Mouse (Mus musculus): Measurements from ENCODE around the gene Zmym2. TPM values are rescaled to one million over a fixed set of nuclear protein-coding genes. Genes with fewer than 3 reads are reported as not detected.
A peak's percentile ranks its signal among the peaks of the same experiment; 100 is the strongest.
"Not testable (repeated sequence)": the region's sequence is repeated elsewhere in the genome, so short reads cannot be mapped to it uniquely, and the experiment has no call there.

Gene Zmym2
- polyA plus RNA-seq, 1 experiment from 2014 or later, result 4.5 TPM

- ATAC-seq (no peak), DNase-seq (no peak)
- 6% methylated on average over 13 of the region's 13 CpGs for WGBS (ENCODE audit: insufficient replicate concordance)
- H3K27ac ChIP-seq (ENCODE audit: low read depth), result no peak overlapping the region
- H3K36me3 ChIP-seq (replicated peaks; ENCODE audit: insufficient read depth, low read length), result no peaks in the 10 kb centered on the region
- no peaks in the 10 kb centered on the region for H3K9me3 ChIP-seq (ENCODE audit: low read length)
- H3K9ac ChIP-seq (replicated peaks), result no peak overlapping the region
- H3K27me3 ChIP-seq (ENCODE audit: insufficient read depth, low read length), result peaks cover 22% of the 10 kb centered on the region
- peak overlapping the region; percentile 60 for H3K4me2 ChIP-seq (ENCODE audit: low read depth, low read length)
- peak overlapping the region; percentile 36 for H3K4me3 ChIP-seq (ENCODE audit: low read depth, low read length)
- TF ChIP-seq CTCF (IDR thresholded peaks at IDR 0.05; ENCODE audit: low read depth), result no peak
- no peak for TF ChIP-seq EP300 (IDR thresholded peaks at IDR 0.05; ENCODE audit: low read depth)
- H3K4me1 ChIP-seq (ENCODE audit: insufficient read depth), result no peaks in the 10 kb centered on the region
These were observed 21.8 kb upstream of the Zmym2 start for GRCm38 (mm10) chr14:56864641-56865040.

DNA sequence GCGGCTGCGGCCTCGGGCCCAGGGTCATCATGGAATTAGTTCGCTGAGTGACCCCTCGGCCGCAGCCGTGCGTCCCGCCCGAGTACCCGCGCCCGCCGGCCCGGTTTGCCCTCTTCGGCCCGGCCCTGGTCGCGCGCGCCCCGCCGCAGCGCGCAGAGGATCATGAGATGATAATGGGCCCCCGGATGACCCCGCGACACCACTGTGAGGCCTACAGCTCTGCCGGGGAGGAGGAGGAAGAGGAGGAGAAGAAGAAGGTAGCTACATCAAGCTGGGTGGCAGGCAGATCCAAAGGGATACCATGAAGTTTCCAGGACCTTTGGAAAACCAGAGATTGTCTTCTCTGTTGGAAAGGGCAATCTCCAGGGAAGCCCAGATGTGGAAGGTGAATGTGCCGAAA is 21.3 kb upstream of the Zmym2 start:
- H3K4me2 ChIP-seq (ENCODE audit: low read depth, low read length), result peak overlapping the region; percentile 60
- not testable (repeated sequence) for ATAC-seq; H3K27ac ChIP-seq (ENCODE audit: low read depth); H3K9ac ChIP-seq (replicated peaks); DNase-seq; H3K4me1 ChIP-seq (ENCODE audit: insufficient read depth); H3K36me3 ChIP-seq (replicated peaks; ENCODE audit: insufficient read depth, low read length); H3K9me3 ChIP-seq (ENCODE audit: low read length)
- peaks cover 22% of the 10 kb centered on the region for H3K27me3 ChIP-seq (ENCODE audit: insufficient read depth, low read length)
- H3K4me3 ChIP-seq (ENCODE audit: low read depth, low read length), result peak overlapping the region; percentile 36
- 7% methylated on average over 20 of the region's 30 CpGs for WGBS (ENCODE audit: insufficient replicate concordance)

- Histone ChIP-seq H3K4me1 (ENCODE audit: insufficient read depth) (no peaks in the 10 kb centered on the region), H3K36me3 (replicated peaks; ENCODE audit: insufficient read depth, low read length) (no peaks in the 10 kb centered on the region), H3K4me2 (ENCODE audit: low read depth, low read length) (no peak overlapping the region), H3K27me3 (ENCODE audit: insufficient read depth, low read length) (no peaks in the 10 kb centered on the region), H3K9ac (replicated peaks) (no peak overlapping the region), H3K27ac (ENCODE audit: low read depth) (no peak overlapping the region), H3K9me3 (ENCODE audit: low read length) (no peaks in the 10 kb centered on the region), H3K4me3 (ENCODE audit: low read depth, low read length) (no peak overlapping the region)
- no peak for TF ChIP-seq EP300 (IDR thresholded peaks at IDR 0.05; ENCODE audit: low read depth)
- TF ChIP-seq CTCF (IDR thresholded peaks at IDR 0.05; ENCODE audit: low read depth), result no peak
- WGBS (ENCODE audit: insufficient replicate concordance), result 84% methylated on average over 5 of the region's 5 CpGs
- ATAC-seq (no peak), DNase-seq (no peak)
These were observed 12.9 kb upstream of the Zmym2 start for GRCm38 (mm10) chr14:56873525-56873924.

- Histone ChIP-seq H3K27ac (ENCODE audit: low read depth) (no peak overlapping the region), H3K9ac (replicated peaks) (no peak overlapping the region), H3K4me3 (ENCODE audit: low read depth, low read length) (no peak overlapping the region), H3K9me3 (ENCODE audit: low read length) (no peaks in the 10 kb centered on the region), H3K4me2 (ENCODE audit: low read depth, low read length) (no peak overlapping the region), H3K36me3 (replicated peaks; ENCODE audit: insufficient read depth, low read length) (no peaks in the 10 kb centered on the region), H3K4me1 (ENCODE audit: insufficient read depth) (no peaks in the 10 kb centered on the region), H3K27me3 (ENCODE audit: insufficient read depth, low read length) (no peaks in the 10 kb centered on the region)
- ATAC-seq (no peak), DNase-seq (no peak)
- TF ChIP-seq CTCF (IDR thresholded peaks at IDR 0.05; ENCODE audit: low read depth) (no peak), EP300 (IDR thresholded peaks at IDR 0.05; ENCODE audit: low read depth) (no peak)
These were observed 10.8 kb upstream of the Zmym2 start for GRCm38 (mm10) chr14:56875586-56876159.

DNA sequence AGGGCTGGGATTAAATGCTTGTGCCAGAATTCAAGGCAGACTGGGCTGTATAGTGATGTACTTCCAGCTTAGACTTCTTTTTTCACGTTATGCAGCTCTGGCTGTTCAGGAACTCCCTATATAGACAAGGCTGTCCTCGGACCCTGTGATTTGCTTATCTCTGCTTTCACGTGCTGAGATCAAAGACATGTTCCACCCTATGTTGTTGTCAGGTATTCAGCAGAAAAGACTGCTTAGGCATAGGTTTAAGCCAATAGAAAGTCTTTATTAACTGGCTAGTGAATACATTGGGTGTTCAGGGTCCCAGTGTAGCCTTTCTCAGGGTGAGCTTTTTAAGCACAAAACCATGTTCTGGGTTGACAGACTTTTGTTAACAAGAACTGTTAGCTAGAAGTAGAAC is 5.2 kb upstream of the Zmym2 start:
- no peaks in the 10 kb centered on the region for H3K36me3 ChIP-seq (replicated peaks; ENCODE audit: insufficient read depth, low read length)
- no peak for TF ChIP-seq CTCF (IDR thresholded peaks at IDR 0.05; ENCODE audit: low read depth)
- no peak for TF ChIP-seq EP300 (IDR thresholded peaks at IDR 0.05; ENCODE audit: low read depth)
- H3K27me3 ChIP-seq (ENCODE audit: insufficient read depth, low read length), result no peaks in the 10 kb centered on the region
- no peak overlapping the region for H3K4me3 ChIP-seq (ENCODE audit: low read depth, low read length)
- no peak overlapping the region for H3K9ac ChIP-seq (replicated peaks)
- ATAC-seq (no peak), DNase-seq (no peak)
- 40% methylated on average over 3 of the region's 3 CpGs for WGBS (ENCODE audit: insufficient replicate concordance)
- no peaks in the 10 kb centered on the region for H3K4me1 ChIP-seq (ENCODE audit: insufficient read depth)
- no peak overlapping the region for H3K4me2 ChIP-seq (ENCODE audit: low read depth, low read length)
- H3K27ac ChIP-seq (ENCODE audit: low read depth), result no peak overlapping the region
- H3K9me3 ChIP-seq (ENCODE audit: low read length), result no peaks in the 10 kb centered on the region

DNA sequence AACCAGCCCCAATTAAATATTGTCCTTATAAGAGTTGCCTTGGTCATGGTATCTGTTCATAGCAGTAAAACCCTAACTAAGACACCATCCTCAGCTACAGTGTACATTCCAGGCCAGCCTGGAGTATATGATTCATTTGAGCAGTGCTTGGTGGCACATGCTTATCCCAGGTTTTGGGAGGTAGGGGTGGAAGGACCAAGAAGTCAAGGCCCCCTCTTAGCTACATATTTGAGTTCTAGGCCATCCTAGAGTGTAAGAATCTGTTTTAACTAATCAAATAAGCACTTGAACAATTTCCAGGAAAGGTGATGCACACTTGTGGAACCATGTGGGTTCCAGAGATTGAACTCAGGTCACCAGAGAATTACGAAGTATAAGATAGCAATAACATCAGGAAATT is 3.0 kb upstream of the Zmym2 start:
- 90% methylated on average over 1 of the region's 1 CpGs for WGBS (ENCODE audit: insufficient replicate concordance)
- H3K27me3 ChIP-seq (ENCODE audit: insufficient read depth, low read length), result no peaks in the 10 kb centered on the region
- no peak overlapping the region for H3K4me3 ChIP-seq (ENCODE audit: low read depth, low read length)
- no peaks in the 10 kb centered on the region for H3K36me3 ChIP-seq (replicated peaks; ENCODE audit: insufficient read depth, low read length)
- no peaks in the 10 kb centered on the region for H3K9me3 ChIP-seq (ENCODE audit: low read length)
- no peak overlapping the region for H3K9ac ChIP-seq (replicated peaks)
- no peak for DNase-seq
- no peak for TF ChIP-seq CTCF (IDR thresholded peaks at IDR 0.05; ENCODE audit: low read depth)
- TF ChIP-seq EP300 (IDR thresholded peaks at IDR 0.05; ENCODE audit: low read depth), result no peak
- no peak overlapping the region for H3K4me2 ChIP-seq (ENCODE audit: low read depth, low read length)
- H3K4me1 ChIP-seq (ENCODE audit: insufficient read depth), result peaks cover 4% of the 10 kb centered on the region; the same call in 1 of the 2 replicates
- H3K27ac ChIP-seq (ENCODE audit: low read depth), result no peak overlapping the region
- ATAC-seq, result no peak

DNA sequence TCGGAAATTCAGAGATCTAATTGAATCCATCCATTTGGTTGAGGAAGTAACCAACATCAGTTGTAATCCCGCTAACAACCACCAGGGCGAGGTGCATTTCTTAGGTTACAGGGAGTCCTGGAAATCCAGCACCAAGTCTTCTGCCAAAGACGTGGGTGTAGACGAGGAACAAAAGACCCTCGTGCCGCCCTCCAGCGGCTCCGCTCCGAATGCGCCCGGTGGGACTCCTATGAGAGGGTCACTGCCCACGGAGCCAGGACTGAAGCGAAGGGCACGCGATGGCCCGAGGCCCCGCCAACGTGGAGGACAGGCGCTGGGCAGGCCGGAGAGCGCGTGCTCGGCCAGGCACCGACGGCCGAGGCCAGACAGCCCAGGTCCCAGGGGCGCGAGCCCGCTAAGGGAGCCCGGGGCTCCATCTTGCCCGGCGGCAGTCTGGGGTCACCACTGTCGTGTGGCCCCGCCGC is 1.1 kb upstream of the Zmym2 start:
- H3K4me1 ChIP-seq (ENCODE audit: insufficient read depth), result peaks cover 4% of the 10 kb centered on the region; the same call in 1 of the 2 replicates
- peak; percentile 18 for ATAC-seq
- TF ChIP-seq CTCF (IDR thresholded peaks at IDR 0.05; ENCODE audit: low read depth) (peak; percentile 80), EP300 (IDR thresholded peaks at IDR 0.05; ENCODE audit: low read depth) (no peak)
- H3K36me3 ChIP-seq (replicated peaks; ENCODE audit: insufficient read depth, low read length), result 0 out of 2 replicates have a peak, but pooled peaks cover 3% of the 10 kb centered on the region
- peak overlapping the region; percentile 81 for H3K9ac ChIP-seq (replicated peaks)
- 1% methylated on average over 33 of the region's 36 CpGs for WGBS (ENCODE audit: insufficient replicate concordance)
- H3K9me3 ChIP-seq (ENCODE audit: low read length), result no peaks in the 10 kb centered on the region
- peak overlapping the region; percentile 88 for H3K4me3 ChIP-seq (ENCODE audit: low read depth, low read length)
- DNase-seq, result peak; percentile 86
- peak overlapping the region; percentile 93 for H3K27ac ChIP-seq (ENCODE audit: low read depth)
- H3K27me3 ChIP-seq (ENCODE audit: insufficient read depth, low read length), result no peaks in the 10 kb centered on the region
- peak overlapping the region; percentile 67 for H3K4me2 ChIP-seq (ENCODE audit: low read depth, low read length)

DNA sequence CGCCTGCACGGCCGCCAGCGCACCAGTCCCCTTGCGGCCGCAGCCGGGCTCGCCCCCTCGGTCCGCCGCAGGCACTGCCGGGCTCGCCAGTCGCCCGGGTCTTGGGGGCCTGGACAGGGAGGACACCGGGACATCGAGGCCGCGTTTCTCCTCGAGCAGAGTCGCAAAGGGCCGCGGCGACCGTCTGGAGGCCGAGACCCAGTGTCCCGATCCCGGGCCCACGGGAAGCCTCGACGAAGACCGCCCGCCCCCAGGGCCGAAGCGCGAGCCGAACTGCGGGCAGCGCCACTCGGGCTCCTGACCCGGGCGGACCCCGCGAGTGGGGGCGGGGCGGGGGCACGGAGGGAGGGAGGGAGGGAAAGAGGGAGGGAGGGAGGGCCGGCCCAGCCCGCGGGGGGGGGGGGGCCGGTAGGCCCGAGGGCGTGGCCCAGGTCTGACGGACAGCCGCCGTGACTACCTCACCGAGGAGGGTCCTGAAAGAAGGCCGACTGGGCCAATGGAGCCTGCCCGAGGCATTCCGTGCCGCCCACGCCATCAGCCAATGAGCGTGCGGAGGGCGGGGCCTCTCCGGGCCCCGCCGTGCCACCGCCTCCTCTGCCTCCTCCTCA is 363 bp upstream of the Zmym2 start:
- H3K27me3 ChIP-seq (ENCODE audit: insufficient read depth, low read length); H3K9me3 ChIP-seq (ENCODE audit: low read length); H3K4me1 ChIP-seq (ENCODE audit: insufficient read depth); H3K36me3 ChIP-seq (replicated peaks; ENCODE audit: insufficient read depth, low read length): not testable (repeated sequence)
- Histone ChIP-seq H3K9ac (replicated peaks) (peak overlapping the region; percentile 81), H3K27ac (ENCODE audit: low read depth) (peak overlapping the region; percentile 93), H3K4me3 (ENCODE audit: low read depth, low read length) (peak overlapping the region; percentile 88), H3K4me2 (ENCODE audit: low read depth, low read length) (peak overlapping the region; percentile 67)
- ATAC-seq (peak; percentile 93), DNase-seq (peak; percentile 92)
- WGBS (ENCODE audit: insufficient replicate concordance), result 0% methylated on average over 14 of the region's 69 CpGs

All from liver, postnatal 0 days (tissue).